Mouse (Mus musculus) hindlimb bud, embryonic 11.5 days (tissue): ENCODE measurements at regions not wholly inside any gene's neighbourhood (a gene's known extent, or its start where the extent isn't known, plus 50 kb on each side); places are given as distances from the start of the nearest gene placed in this dataset.
"Not testable (repeated sequence)": the region's sequence is repeated elsewhere in the genome, so short reads cannot be mapped to it uniquely, and the experiment has no call there.

Source experiments
- DNase-seq: peaks from one replicate; pipeline ENCODE4 v3.0.0-alpha.2; 2012; ENCODE audit warnings: low read depth, low spot score; ENCODE audit errors: extremely low spot score

- DNase-seq = no peak
Measured at GRCm38 (mm10) chr7:137629540-137629939, 192.1 kb downstream of the Glrx3 start.

- no peak for DNase-seq
Measured at GRCm38 (mm10) chr7:137648621-137649020, 211.2 kb downstream of the Glrx3 start.

- DNase-seq = no peak
Measured at GRCm38 (mm10) chr7:137649650-137650049, 212.2 kb downstream of the Glrx3 start.

GRCm38 (mm10) chr7:137653837-137654236, 216.4 kb downstream of the Glrx3 start:
- DNase-seq = no peak

- no peak for DNase-seq
Measured at GRCm38 (mm10) chr7:137667165-137667564, 229.8 kb downstream of the Glrx3 start.

- DNase-seq = no peak
Measured at GRCm38 (mm10) chr7:137671156-137671555, 233.7 kb downstream of the Glrx3 start.

- DNase-seq = no peak
Measured at GRCm38 (mm10) chr7:137674596-137674995, 237.2 kb downstream of the Glrx3 start.

- no peak for DNase-seq
Measured at GRCm38 (mm10) chr7:137675381-137675780, 238.0 kb downstream of the Glrx3 start.

- DNase-seq = no peak
Measured at GRCm38 (mm10) chr7:137684826-137685225, 247.4 kb downstream of the Glrx3 start.

- no peak for DNase-seq
Measured at GRCm38 (mm10) chr7:137685320-137685719, 247.9 kb downstream of the Glrx3 start.

GRCm38 (mm10) chr7:137696831-137697230, 259.4 kb downstream of the Glrx3 start:
- no peak for DNase-seq

GRCm38 (mm10) chr7:137698501-137698900, 261.1 kb downstream of the Glrx3 start:
- not testable (repeated sequence) for DNase-seq

- DNase-seq = no peak
Measured at GRCm38 (mm10) chr7:137712862-137713261, 275.4 kb downstream of the Glrx3 start.

- DNase-seq = no peak
Measured at GRCm38 (mm10) chr7:137713856-137714255, 276.4 kb downstream of the Glrx3 start.

GRCm38 (mm10) chr7:137714318-137714962, 277.0 kb downstream of the Glrx3 start:
- no peak for DNase-seq

GRCm38 (mm10) chr7:137715126-137715900, 277.9 kb downstream of the Glrx3 start:
- DNase-seq = no peak

- DNase-seq = no peak
Measured at GRCm38 (mm10) chr7:137723361-137724040, 286.1 kb downstream of the Glrx3 start.

- DNase-seq = no peak
Measured at GRCm38 (mm10) chr7:137726031-137726430, 288.6 kb downstream of the Glrx3 start.

GRCm38 (mm10) chr7:137735873-137736527, 298.6 kb downstream of the Glrx3 start:
- no peak for DNase-seq

- no peak for DNase-seq
Measured at GRCm38 (mm10) chr7:137741702-137742101, 304.3 kb downstream of the Glrx3 start.

GRCm38 (mm10) chr7:137742297-137742751, 304.9 kb downstream of the Glrx3 start:
- no peak for DNase-seq
